Mouse (Mus musculus) activated CD4-positive, CD25-positive, alpha-beta regulatory T cell, adult 4 months (primary cell): ENCODE results near the gene Mrpl49. TPM values are rescaled to one million over a fixed set of nuclear protein-coding genes. Genes with fewer than 3 reads are reported as not detected.

Experiments used
- ATAC-seq: one replicate; pipeline ENCODE4 v1.8.0; 2017
- polyA plus RNA-seq, 2 experiments: library from polyadenylated mRNA; unstranded; fragments of 100-300 nt; shearing (Covaris generic); gene quantifications; one replicate each; pipeline ENCODE4 v1.2.1; 2017

The Mrpl49 gene
- polyA plus RNA-seq, 2 experiments from 2014 or later, result 31.3 to 38.5 TPM

DNA sequence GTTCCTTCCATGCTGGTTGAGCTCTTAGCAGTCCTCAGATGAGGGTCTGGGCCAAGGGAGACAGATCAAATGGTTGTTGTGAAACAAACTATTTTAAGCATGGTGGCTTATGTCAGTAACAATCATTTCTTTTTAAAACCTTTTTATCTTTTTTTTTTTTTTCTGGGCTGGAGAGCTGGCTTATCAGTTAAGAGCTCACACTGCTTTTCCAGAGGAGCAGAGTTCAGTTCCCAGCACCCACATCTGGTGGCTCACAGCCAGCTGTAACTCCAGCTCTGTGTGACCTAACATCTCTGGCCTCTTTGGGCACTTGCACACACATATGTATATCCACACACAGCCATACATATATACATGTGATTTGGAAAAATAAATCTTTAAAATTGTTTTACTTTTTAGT lies 19.9 kb downstream of the Mrpl49 start:
- ATAC-seq, result no peak

- ATAC-seq, result no peak
Observed at GRCm38 (mm10) chr19:6035966-6036585, 21.5 kb downstream of the Mrpl49 start.

- ATAC-seq, result no peak
Observed at GRCm38 (mm10) chr19:6030520-6031280, 26.9 kb downstream of the Mrpl49 start.

DNA sequence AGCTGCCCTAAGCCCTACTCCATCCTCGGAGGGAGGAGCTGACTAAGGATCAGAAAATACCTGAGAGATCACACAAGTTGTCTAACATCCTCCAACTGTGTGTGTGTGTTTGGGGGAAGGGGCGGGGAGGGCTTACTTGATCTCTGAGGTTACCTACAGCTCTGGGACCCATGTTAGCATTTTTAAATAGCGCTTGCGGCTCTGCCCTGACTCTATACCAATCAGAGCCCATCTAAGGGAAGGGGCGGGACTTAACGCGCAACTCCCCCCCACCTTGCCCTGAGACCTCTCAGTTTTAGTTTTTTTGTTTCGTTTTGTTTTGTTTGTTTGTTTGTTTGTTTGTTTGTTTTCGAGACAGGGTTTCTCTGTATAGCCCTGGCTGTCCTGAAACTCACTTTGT lies 28.2 kb downstream of the Mrpl49 start:
- ATAC-seq, result no peak

DNA sequence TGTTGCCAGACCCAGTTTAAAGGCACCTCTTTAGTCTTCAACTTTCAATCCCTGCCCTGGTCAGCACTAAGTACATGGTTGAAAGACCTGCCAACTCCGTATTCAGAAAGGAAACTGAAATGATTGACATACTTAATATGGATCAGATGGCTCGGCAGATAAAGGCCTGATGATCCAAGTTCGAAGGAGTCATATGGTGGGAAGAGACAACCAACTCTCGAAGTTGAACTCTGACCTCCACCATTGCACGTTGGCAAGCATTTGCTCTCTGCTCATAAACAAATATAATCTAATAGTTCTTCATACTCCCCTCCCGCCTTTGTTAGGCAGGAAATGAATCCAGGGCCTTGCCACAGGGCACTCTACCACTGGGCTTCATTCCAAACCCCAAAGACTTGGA lies 28.6 kb downstream of the Mrpl49 start:
- no peak for ATAC-seq

- no peak for ATAC-seq
Observed at GRCm38 (mm10) chr19:6023930-6024329, 33.7 kb downstream of the Mrpl49 start.

GRCm38 (mm10) chr19:6023059-6023458 lies 34.5 kb downstream of the Mrpl49 start:
- ATAC-seq, result no peak

DNA sequence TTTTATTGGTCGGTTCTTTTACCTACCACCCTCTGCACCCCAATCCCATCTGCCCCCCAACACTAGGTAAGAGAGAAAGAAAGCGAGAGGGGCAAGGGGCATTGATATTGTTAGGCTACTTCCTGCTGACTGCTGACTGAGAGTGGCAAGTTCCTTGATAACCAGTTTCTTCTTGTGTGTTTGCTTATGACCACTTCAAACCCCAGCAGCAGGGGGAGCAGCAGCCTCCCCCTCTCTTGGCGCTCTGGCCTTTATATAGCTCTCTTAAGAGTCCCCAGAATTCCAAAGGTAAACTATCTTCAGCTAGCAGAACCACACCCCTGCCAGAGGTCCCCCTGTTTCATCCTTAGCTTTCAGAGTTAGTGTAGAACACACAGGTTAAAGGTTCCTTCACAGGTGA lies 37.3 kb downstream of the Mrpl49 start:
- ATAC-seq, result no peak

GRCm38 (mm10) chr19:6018142-6019089 lies 39.2 kb downstream of the Mrpl49 start:
- peak; percentile 19 for ATAC-seq

GRCm38 (mm10) chr19:6016532-6016931 lies 41.1 kb downstream of the Mrpl49 start:
- no peak for ATAC-seq

GRCm38 (mm10) chr19:6015511-6016315 lies 41.9 kb downstream of the Mrpl49 start, which contains the start of gene Capn1:
Gene Capn1 (minus strand): TSS chr19:6015897.
- ATAC-seq, result peak; percentile 64

DNA sequence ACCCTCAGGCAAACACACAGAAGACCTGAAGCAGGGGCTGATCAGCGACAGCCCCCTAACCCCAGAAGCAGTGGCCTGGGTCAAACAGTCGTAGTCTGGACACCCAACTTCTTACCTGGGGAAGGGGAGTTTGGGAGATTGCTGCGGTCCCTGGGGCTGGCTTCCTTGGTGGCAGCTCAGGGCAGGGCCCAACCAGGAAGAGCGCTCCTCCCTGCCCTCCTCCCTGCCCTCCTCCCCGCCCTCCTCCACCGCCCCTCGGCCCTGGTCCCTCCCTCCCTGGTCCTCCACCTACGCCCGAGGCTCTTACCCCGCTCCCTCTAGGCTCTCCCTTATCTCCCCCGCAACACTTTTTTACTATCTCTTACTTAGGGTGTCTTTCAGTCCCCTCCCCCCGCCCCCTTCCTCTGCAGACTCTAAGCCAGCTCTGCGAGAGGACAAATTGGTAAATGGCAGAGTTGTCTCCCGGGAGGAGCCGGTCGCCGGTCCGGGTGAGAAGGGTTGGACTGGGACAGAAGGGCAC lies 42.5 kb downstream of the Mrpl49 start:
- peak; percentile 63 for ATAC-seq

DNA sequence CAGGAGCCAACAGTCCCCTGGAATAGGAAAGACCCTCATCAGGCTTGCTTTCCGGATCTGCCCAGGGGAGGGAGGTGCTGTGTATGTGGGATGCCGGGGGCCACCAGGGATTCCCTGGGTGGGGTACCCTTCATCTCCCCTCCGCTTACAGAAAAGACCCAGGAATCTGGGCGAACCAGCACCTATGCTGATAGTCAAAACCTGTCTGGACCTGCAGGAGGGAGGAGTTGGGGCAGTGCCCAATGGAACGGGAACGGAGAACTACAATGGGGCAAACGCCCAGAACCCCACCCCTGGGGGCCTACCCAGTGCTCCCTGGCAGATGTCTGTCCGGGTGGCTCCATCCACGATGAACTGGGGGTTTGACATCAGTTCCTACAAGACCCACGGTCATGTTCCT lies 43.9 kb downstream of the Mrpl49 start:
- ATAC-seq, result no peak

DNA sequence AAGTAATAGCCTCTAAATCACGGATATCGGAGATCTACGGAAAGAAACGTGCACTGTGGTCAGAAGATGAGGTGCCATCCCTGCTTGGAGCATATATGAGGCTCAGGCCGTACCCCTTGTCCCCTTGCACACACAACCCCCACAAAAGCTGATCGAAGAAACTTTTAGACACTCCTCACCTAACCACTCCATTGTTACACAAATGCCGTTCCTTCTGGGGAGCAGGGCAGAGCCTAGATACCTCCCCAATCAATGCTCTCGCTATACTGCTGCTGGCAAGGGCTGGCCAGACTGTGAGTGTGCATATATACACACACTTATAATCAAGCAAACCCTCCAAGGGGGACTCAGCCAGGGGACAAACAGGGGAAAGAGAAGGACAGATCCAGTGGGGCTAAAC lies 48.4 kb downstream of the Mrpl49 start:
- ATAC-seq, result no peak

DNA sequence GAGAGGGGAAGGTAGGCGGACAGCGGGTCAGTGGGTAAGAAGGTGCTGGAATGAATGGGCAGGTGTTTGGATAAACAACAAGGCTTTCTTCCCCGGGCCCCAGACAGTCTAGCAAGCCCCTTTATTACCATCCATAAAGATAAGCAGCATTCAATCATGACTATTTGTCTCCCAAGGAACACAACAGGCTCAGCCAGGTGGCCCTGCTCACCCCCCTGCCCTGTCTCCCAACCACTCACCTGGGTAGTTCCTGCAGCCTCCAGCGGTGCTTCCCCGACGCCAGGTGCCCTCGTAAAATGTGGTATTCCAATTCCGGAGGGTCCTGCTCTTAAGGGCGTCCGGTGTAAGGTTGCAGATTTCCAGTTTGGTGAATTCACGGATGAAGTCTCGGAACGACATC lies 50.6 kb downstream of the Mrpl49 start:
- no peak for ATAC-seq

DNA sequence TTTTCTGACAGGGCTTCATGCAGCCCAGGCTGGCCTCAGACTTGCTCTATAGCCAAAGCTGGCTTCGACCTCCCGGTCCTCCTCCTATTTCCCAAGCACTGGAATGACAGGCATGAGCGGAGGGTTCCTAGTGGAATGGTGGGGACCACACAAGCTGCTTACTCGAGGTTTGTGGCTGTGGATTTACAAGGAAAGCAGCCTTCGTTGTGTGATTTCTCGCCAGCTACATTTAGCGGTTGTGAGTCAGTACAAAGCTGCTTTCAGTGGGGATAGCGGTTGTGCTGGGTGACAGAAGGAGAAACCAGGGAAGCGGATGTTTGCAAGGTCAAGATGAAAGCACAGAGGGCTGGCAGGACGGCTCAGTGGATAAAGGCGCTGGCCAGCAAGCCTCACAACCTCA lies 52.0 kb downstream of the Mrpl49 start:
- ATAC-seq, result no peak

Other genes with a start within 250 kb of the Mrpl49 start
- gene Frmd8, start 182.5 kb downstream of the Mrpl49 start, polyA plus RNA-seq, result 10 to 100 TPM; 70.6 to 78.6 TPM
- 10 to 100 TPM; 43.3 to 60.2 TPM for gene Slc25a45, start 180.0 kb downstream of the Mrpl49 start, polyA plus RNA-seq
- under 1 TPM; 0.29 to 0.58 TPM for gene Tigd3, start 163.6 kb downstream of the Mrpl49 start, polyA plus RNA-seq
- gene Dpf2, start 144.8 kb downstream of the Mrpl49 start, polyA plus RNA-seq, result 100 to 1,000 TPM; 123 to 178 TPM
- gene Cdc42ep2, start 133.0 kb downstream of the Mrpl49 start, polyA plus RNA-seq, result under 1 TPM in 1 of 2 experiments, not detected in 1; 0.25 TPM
- gene Pola2, start 93.6 kb downstream of the Mrpl49 start, polyA plus RNA-seq, result 10 to 100 TPM; 16.5 to 17.5 TPM
- not detected for gene Slc22a20, start 71.6 kb downstream of the Mrpl49 start, polyA plus RNA-seq
- gene Capn1, start 41.9 kb downstream of the Mrpl49 start, polyA plus RNA-seq, result 10 to 100 TPM; 48.8 to 56.7 TPM
- gene Syvn1, start 11.2 kb downstream of the Mrpl49 start, polyA plus RNA-seq, result 10 to 100 TPM; 12.2 to 15.7 TPM
- gene Fau, start 59 bp upstream of the Mrpl49 start, polyA plus RNA-seq, result 1,000 to 10,000 TPM; 2,454 to 3,437 TPM
- 10 to 100 TPM; 10.3 to 11.0 TPM for gene Znhit2, start 3.4 kb upstream of the Mrpl49 start, polyA plus RNA-seq
- 1 to 10 TPM; 5.4 to 9.2 TPM for gene Tm7sf2, start 10.6 kb upstream of the Mrpl49 start, polyA plus RNA-seq
- gene Vps51, start 19.4 kb upstream of the Mrpl49 start, polyA plus RNA-seq, result 10 to 100 TPM; 34.1 to 34.6 TPM
- gene Tmem262, start 22.2 kb upstream of the Mrpl49 start, polyA plus RNA-seq, result not detected
- gene Gm28374, start 24.5 kb upstream of the Mrpl49 start, polyA plus RNA-seq, result under 1 TPM in 1 of 2 experiments, not detected in 1; 0.69 TPM
- 10 to 100 TPM; 26.9 to 43.8 TPM for gene Zfpl1, start 27.2 kb upstream of the Mrpl49 start, polyA plus RNA-seq
- 1 to 10 TPM; 6.7 to 9.3 TPM for gene Cdca5, start 27.2 kb upstream of the Mrpl49 start, polyA plus RNA-seq
- gene AC131692.1, start 36.6 kb upstream of the Mrpl49 start, polyA plus RNA-seq, result not detected
- gene Naaladl1, start 48.0 kb upstream of the Mrpl49 start, polyA plus RNA-seq, result not detected
- gene Sac3d1, start 60.9 kb upstream of the Mrpl49 start, polyA plus RNA-seq, result 1 to 10 TPM; 2.5 to 2.6 TPM
- gene Snx15, start 70.5 kb upstream of the Mrpl49 start, polyA plus RNA-seq, result 10 to 100 TPM; 17.4 to 25.2 TPM
- gene Batf2, start 83.2 kb upstream of the Mrpl49 start, polyA plus RNA-seq, result not detected
- 10 to 100 TPM; 16.9 to 20.1 TPM for gene Arl2, start 83.8 kb upstream of the Mrpl49 start, polyA plus RNA-seq
- gene Majin, start 126.6 kb upstream of the Mrpl49 start, polyA plus RNA-seq, result under 1 TPM in 1 of 2 experiments, not detected in 1; 0.60 TPM
- gene Gpha2, start 168.6 kb upstream of the Mrpl49 start, polyA plus RNA-seq, result not detected
- gene Ppp2r5b, start 178.1 kb upstream of the Mrpl49 start, polyA plus RNA-seq, result 1 to 10 TPM; 1.4 to 1.5 TPM
- 10 to 100 TPM in 1 of 2 experiments, 1 to 10 TPM in 1; 7.4 to 17.2 TPM for gene Atg2a, start 183.9 kb upstream of the Mrpl49 start, polyA plus RNA-seq
- 10 to 100 TPM; 11.0 to 15.2 TPM for gene Ehd1, start 218.9 kb upstream of the Mrpl49 start, polyA plus RNA-seq
- gene Cdc42bpg, start 248.7 kb upstream of the Mrpl49 start, polyA plus RNA-seq, result under 1 TPM; 0.11 to 0.17 TPM